Mouse (Mus musculus) CD8-positive naive resting alpha-beta T cell, adult 2 months (primary cell): ENCODE measurements around the gene Decr2.

Experiments
- DNase-seq, 2 experiments: peaks; one replicate each; pipeline ENCODE4 v3.0.0; 2022; ENCODE audit warnings: low read depth in 2 of 2, low spot score in 2 of 2

Decr2 gene

DNA sequence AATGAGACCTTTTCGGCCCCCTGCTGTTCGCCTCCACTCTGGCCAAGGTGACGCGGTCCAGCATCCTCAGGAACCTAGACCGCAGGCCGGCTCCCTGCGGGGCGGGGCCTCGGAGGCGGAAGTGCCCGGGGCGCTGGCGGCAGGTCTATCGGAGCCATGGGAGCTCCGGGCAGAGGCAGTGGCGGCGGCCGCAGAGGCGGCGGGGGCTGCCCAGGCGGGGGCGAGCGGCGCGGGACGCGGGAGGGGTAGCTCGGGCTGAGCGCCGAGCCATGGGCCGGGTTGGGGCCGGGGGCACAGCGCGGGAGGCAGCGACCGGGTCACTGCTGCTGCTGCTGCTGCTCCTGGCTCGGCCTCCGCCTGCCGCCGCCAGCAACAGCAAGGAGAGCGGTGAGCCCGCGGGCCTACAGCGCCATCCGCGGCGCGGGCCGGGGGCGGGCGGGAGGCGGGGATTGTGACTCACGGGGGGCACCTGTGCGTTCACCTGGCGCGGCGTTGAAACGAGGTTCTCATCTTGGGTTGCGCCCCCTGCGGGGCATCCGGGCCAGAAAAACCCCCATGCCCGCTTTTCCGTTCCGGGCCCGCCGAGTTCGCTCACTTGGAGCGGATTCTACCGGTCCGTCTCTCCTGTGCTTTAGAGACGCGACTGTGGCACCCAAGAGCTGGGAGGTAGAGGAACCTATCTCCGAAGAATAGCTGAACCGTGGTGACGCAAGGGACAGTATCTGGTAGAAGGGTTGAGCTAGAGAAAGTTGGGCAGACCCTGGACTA is 23.2 kb upstream of the Decr2 start, which contains the start of gene Tmem8:
Tmem8 (plus strand) TSS at position 119 of the 768 bp plus-strand sequence.
- DNase-seq: peak; percentile 72 to 78

DNA sequence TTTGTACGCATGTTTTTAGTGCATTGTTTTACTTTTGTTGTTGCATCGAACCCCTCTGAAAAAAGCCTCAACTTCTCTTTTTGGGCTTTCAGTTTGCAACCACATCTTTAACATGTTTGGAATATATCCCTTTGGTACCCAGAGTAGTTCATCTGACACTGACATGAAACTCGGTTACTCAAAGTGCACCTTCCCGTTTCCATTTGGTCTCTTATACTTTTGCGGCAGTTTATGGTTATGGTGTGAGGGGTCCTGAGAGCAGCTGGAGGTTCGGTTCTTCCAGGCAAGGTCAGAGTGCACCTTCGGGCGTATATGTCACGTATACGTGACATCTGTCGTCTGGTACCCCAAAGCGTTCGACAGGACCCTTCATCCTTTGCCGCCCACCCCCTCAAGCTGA is 22.6 kb upstream of the Decr2 start:
- DNase-seq: no peak

DNA sequence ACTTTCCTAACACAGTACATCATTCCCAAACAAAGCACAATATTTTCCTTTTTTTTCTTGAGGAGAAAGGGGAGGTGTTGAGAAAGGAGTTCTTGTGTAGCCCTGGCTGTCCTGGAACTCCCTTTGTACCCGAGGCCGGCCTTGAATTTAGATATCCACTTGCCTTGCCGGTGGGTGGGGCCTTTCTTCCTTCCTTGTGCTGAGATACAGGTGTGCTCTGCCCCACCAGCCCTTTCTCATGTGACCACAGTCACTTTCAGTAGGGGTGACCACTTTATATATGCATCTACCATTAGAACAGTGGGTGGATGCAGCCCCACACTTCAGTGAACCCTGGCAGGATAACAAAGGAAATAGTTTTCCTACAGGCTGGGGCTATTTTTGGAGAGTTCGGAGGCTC is 21.6 kb upstream of the Decr2 start:
- DNase-seq: no peak

DNA sequence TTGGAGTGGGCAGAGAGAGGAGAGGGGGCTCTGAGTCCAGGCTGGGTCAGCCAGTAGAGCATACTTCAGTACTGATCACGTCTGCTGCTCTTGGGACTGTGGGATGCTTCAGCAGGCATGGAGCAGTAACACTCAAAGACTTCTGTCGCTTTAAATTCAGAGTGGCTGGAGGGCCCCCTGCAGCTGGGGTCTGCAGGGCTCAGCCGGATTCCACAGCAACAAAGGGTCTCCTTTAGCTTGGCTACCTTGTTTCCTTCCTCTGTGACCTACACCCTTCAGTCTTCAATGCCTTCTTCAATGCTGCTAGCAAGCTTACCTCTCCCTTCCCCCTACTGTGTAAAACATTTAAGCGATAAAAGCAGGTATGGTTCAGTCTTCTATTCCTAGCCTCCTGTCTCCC is 20.9 kb upstream of the Decr2 start:
- no peak for DNase-seq

DNA sequence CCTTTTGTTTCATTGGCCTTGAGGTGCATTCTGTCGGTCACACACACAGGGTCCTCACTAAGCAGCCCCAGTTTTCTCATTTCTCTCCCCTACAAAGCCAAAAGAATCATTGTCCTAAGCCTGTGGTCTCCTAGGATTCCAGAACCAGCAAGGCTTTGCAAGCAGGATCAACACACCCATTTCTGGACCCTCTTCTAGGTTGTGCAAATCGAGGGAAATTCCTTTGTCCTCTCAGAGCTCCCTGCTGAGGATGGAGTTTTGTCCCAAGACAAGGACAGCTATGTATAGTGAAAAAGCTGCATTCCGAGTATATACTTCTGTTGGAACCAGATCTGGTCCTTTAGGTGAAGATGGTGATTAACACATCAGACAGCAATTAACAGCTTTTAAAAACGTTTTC is 20.0 kb upstream of the Decr2 start:
- DNase-seq: no peak

DNA sequence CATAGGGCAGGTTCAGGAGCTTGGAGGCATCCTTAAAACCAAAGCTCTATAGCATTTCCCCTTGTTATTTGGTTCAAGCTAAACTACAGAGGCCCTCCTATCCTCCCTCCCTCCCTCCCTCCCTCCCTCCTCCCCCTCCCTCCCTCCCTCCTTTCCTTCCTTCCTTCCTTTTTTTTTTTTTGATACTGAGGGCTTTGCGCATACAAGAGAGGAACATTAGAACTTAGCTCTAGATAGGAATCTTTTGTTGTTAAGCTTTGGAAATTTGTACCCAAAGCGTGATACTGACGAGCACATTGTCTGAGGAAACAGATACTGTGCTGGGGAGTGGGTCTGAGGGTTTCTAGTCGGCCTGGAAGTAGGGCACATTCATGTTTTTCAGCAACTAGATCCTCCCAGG is 15.5 kb upstream of the Decr2 start:
- no peak for DNase-seq

DNA sequence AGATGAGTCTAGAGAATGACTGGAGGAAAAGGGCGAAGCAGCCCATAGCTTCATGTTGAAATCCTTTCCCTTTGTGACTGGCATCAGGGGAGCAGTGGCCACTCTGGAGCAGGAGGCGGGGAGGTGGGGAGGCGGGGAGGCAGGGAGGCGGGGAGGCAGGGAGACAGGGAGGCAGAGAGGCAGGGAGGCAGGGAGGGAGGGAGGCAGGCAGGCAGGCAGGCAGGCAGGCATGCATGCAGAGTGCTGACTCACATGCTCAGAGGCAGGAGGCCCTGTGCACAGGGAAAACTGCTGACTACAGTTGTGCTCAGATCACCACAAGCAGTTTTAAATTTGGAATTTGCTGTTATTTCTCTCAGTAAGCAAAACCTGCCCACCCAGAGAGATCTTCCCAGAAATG is 11.3 kb upstream of the Decr2 start:
- no peak for DNase-seq

DNA sequence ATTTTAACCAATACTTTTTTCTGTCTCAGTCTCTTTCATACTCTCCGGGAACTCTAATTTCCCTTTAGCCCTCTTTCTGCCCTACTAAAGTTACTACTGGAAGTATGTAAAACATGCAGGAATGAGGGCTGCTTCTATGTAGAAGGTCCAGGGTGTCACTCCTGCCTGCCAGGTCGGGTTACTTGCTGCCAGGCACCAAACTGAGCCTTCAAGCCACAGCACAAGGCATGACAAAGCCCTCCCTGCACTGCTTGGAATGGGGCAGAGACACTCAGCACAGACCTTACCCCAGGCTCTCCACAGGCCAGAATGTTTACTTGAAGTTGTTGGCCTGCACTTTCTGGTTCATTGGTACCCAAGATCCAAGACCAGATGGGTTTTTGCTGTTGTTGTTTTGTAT is 10.0 kb upstream of the Decr2 start:
- DNase-seq: no peak

DNA sequence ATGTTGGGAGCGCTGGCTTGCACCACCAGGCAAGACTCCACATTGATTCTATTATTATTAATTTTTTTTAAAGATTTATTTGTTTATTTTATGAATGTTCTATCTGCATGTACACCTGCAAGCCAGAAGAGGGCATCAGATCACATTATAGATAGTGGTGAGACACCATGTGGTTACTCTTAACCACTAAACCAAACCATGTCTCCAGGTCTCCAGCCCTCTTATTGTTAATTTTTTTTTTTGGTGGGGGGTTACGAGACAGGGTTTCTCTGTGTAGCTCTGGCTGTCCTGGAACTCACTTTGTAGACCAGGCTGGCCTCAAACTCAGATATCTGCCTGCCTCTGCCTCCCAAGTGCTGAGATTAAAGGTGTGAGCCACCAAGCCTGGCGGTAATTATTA is 9.2 kb upstream of the Decr2 start:
- peak in 1 of 2 experiments; percentile 33 for DNase-seq

DNA sequence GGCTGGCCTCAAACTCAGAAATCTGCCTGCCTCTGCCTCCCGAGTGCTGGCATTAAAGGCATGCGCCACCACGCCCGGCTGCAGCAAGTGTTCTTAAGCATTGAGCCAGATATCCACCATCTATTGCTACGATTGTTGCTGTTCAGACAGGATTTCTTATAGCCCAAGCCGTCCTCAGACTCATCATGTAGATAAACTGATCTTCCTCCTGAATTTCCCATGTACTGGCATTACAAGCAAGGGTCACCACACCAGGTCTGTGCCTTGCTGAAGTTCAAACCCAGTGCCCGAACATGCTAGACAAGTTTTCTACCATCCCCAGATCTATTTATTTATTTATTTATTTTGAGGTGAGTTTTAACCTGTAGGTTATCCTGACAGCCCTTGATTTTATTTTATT is 8.3 kb upstream of the Decr2 start:
- no peak for DNase-seq

DNA sequence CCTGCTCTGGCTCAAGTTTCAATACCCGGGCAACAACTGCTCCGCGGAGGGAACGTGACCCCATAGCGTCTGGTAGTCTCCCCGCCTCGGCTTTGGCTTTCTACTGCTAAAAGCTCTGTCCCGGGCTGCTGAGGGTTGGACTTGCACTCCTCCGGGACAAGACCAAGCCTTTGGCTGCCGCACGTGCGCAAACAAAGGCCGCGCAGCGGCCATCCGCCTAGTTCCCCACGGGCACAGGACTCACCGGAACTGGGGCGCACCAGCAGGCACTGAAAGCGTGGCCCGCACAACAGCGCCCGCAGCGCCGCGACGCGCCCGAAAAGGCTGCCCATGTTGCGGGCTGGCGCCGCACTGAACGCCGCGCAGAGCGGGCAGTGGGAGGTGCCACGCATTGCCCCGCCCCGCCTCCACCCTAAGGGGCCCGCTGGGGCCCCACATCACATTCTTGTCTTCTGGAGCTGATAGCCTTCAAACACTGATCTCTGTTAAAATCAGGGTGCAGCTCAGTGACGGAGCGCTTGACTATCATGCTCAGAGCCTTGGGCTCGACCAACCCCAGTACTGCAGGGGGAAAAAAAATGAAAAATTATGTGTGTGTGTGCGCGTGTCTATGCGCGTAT is 5.1 kb upstream of the Decr2 start, which contains the start of gene Nme4:
Nme4 (minus strand) TSS at position 482 of the 620 bp plus-strand sequence.
- DNase-seq: peak in 1 of 2 experiments; percentile 51

DNA sequence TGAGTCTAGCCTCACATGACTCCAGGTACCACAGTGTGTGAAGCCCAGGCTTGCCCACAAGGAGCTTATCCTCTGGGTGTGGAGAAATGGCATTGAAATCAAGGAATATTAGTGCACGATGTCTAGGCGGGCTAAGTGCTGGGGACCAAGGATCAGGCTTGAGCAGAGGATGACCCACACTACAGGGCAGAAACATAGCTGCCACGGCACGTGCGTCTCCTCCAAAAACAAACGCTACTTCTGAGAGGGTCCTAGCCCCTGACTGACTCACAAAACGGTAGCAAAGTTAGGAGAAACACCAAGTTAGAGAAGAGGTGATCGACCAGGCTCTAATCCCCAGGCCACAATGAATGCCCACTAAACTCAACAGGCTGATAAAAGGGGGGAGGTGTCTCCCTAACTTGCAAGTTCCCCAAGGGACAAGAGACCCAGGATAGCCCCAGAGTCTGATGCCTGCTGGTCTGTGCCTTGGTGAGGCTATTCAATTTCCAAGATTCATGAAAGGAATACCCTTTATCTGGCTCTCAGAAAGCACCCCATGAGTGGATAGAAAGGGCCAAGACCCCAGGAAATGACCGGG is 4.5 kb upstream of the Decr2 start:
- no peak for DNase-seq

DNA sequence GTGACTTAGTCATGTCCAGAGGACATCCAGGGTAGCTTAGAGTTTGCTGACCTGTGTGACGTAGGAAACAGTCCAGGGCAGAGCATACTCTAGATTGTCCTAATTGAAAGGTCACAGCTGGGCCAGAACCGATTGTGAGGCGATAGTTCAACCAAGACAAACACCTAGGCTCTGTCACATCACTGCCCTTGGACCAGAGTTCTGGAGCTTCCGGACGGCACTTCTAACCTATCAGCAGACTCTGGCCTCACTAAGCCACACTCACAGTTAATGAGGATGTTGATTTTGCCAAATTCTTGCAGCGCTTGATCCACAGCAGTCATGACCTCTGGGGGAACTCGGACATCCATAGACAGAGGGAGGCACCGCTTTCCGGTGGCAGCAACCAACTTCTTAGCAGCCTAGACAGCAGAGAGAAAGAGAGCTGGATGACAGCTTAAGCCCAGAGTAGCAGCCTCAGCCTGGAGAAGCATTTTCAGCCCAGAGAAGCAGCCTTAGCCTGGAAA is 3.0 kb downstream of the Decr2 start:
- DNase-seq: no peak

DNA sequence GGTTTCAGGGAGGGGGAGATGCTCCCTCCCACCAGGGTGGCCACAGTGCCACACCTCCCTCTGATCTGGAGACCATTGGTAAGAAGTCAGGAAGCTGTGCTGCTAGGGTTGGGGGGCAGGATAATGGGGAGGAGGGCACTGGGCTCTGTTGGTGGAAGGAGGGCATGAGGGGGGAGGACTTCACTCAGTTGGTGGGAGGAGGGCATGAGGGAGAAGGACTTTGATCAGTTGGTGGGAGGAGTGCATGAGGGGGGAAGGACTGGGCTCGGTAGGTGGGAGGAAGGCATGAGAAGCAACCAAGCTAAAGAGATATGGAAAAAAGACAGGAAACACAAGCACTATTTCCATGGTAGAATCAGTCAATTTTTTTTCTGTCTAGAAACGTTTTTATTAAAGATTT is 9.3 kb downstream of the Decr2 start:
- no peak for DNase-seq

DNA sequence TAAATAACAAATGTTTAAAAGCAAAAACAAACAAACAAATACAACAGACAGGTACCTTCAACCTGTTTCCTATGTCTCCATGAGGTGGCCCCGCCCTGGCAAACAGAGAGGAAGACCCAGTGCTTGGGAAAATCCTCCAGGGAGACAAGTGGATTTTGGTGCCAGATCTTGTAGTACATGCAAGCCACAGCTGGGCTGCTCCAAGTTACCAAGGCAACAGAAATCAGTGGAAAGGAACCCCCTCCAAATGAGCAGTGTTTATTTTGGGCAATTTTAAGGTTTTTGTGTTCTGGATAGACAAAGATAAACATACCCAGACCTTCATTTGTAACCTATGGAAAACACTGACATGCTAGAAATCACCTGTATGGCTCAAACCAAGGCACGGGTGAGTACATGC is 11.3 kb downstream of the Decr2 start:
- DNase-seq: no peak

DNA sequence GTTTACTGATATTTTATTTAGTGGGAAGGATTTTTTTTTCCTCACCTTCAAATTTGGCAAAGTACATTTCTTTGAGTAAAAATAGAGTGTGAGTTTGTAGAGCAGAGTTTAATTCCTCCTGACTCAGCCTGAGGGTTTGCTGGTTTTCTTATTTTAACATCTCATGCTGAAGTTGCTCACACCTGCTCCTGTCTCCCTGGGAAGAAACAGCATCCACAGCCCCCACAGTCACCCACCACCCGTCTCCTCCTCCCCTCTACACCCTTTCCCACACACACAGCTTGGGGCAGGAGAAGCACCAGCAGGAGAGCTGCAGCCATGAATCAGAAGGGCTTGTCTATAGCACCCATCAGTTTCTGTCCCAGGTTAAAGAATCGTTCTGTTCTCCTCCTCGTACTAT is 14.9 kb downstream of the Decr2 start:
- DNase-seq: no peak

DNA sequence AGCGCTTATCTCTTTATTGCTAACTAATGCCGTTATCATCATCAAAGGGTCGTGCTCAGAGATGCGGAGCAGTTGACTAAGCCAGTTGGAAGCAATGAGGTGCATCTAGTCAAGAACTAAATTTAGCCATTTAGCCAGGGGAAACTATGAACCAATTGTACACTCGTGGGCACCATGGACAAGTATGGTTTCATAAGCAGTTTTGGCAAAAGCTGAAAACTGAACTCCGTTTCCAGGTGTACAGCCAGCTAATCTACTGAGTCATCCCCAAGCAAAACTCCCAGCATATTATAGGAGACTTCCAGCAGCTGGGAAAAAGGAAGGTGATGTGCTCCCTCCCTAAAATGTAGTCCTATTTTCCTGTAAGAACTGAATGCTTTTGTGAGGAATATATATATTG is 20.0 kb downstream of the Decr2 start:
- DNase-seq: no peak

DNA sequence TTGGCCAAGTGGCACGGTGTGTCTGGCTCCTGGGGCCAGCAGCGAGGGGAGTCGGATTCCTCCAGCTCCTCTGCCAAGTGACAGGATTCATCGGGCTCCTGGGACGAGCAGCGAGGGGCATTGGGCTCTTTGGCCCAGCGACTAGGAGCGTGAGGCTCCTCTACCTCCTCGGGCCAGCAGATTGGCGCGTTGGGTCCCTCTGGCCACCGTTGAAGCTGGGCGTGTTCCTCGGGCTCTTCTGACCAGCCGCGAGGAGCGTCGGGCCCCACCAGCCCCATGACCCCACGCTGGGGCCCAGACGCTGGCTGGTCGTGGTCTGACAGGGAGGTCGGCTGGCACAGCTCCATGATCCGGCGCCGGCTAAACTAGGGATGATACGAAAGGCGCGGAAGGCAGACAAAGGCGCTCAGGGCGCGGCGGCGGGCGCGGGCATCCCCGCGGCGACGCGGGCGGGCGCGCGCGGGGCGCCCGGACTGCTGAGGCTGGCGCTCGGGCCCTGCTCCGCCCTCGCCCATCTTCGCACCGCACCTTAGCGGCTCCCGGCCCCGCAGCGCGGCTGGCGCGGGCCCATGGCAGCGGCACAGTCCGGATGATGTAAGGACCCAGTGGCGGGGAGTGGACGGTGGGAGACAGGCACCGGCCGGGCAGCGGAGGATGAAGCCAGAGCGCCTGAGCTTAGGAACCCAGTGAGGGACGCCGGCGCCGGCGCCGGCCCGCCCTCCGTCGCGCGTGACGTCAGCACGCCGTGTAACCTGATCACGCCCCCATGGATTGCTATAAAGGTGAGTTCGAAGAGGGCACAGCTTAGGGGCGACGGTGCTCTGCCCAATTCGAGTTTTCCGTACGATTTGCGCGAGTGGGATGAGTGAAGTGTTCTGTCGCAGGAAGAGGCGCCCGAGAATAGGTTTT is 21.1 kb downstream of the Decr2 start, which contains the start of gene Rab11fip3:
Rab11fip3 (minus strand) TSS at position 725 of the 909 bp plus-strand sequence.
- DNase-seq: peak; percentile 54 to 74

DNA sequence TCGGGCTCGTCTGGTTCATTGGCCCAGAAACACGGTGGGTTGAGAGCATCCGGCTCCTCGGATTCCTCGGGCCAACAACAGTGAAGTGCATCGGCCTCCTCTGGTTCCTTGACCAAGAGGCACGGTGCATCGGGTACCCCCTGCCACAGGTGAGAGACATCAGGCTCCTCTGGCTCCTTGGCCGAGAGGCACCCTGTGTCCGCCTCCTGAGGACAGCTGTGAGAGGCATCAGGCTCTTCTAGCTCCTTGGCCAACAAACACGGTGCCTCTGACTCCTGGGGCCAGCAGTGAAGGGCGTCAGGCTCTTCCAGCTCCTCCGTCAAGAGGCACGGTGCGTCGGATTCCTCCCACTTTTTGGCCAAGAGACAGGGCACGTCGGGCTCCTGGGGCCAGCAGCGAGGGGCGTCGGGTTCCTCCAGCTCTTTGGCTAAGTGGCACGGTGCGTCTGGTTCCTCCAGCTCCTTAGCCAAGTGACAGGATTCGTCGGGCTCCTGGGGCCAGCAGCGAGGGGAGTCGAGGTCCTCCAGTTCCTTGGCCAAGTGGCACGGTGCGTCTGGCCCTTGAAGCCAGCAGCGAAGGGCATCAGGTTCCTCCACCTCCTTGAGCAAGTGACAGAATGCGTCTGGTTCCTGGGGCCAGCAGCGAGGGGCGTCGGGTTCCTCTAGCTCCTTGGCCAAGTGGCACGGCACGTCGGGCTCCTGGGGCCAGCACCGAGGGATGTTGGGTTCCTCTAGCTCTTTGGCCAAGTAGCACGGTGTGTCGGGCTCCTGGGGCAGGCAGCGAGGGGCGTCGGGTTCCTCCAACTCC is 21.9 kb downstream of the Decr2 start:
- no peak for DNase-seq

DNA sequence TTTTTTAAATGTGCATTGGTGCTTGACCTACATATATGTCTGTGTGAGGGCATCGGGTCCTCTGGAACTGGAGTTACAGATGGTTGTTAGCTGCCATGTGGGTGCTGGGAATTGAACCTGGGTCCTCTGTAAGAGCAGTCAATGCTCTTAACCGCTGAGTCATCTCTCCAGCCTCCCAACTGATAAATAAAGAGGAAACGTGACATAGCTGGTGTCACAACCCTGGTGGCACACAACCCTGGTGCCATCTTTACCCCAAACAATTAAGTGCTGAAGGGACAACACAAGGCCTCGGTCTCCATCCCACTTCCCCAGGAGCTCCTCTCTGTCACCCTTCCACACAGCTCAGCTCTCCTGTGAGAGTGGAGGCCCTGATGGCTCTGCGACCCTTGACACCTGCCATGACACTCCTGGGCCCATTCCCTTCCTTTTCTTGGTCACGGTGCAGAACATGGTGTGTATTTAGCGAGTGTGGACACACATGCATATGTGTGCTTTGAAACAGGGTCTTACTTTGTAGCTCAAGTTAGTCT is 23.6 kb downstream of the Decr2 start:
- no peak for DNase-seq
